Mouse (Mus musculus) embryonic facial prominence, embryonic 12.5 days (tissue): ENCODE results near the gene Acadl. TPM values are rescaled to one million over a fixed set of nuclear protein-coding genes. Genes with fewer than 3 reads are reported as not detected.

Experiments used
- ATAC-seq: fragments of 200-750 bp; cut with Nextera tagmentation; 2 replicates; pipeline ENCODE4 v1.8.0; 2017; ENCODE audit not compliant: insufficient number of reproducible peaks, insufficient read depth, low FRiP score, low TSS enrichment
- H3K27ac ChIP-seq: fragments of 300-500 bp; sonication (generic); 2 replicates; pipeline ENCODE4 v1.5.1; 2016; ENCODE audit warnings: mild to moderate bottlenecking
- H3K27me3 ChIP-seq: fragments of 300-500 bp; sonication (generic); 2 replicates; pipeline ENCODE4 v1.6.1; 2016; ENCODE audit warnings: mild to moderate bottlenecking, moderate library complexity
- H3K36me3 ChIP-seq: fragments of 300-500 bp; sonication (generic); 2 replicates; pipeline ENCODE4 v1.6.1; 2016; ENCODE audit warnings: mild to moderate bottlenecking
- H3K4me1 ChIP-seq: fragments of 300-500 bp; sonication (generic); 2 replicates; pipeline ENCODE4 v1.6.1; 2016
- H3K4me2 ChIP-seq: fragments of 300-500 bp; sonication (generic); replicated peaks from 2 replicates; pipeline ENCODE4 v1.6.1; 2016; ENCODE audit warnings: mild to moderate bottlenecking, moderate library complexity
- H3K4me3 ChIP-seq: fragments of 300-500 bp; sonication (generic); 2 replicates; pipeline ENCODE4 v1.5.1; 2016; ENCODE audit warnings: mild to moderate bottlenecking
- H3K9ac ChIP-seq: fragments of 300-500 bp; sonication (generic); 2 replicates; pipeline ENCODE4 v1.6.1; 2016; ENCODE audit warnings: mild to moderate bottlenecking, moderate library complexity
- H3K9me3 ChIP-seq: fragments of 300-500 bp; sonication (generic); 2 replicates; pipeline ENCODE4 v1.6.1; 2016; ENCODE audit warnings: mild to moderate bottlenecking, moderate library complexity
- WGBS: fragments of 180-500 bp; shearing (Covaris S2); methylation state at CpG from one replicate; pipeline ENCODE4 v1.1.7; 2016; 5-methylcytosine and 5-hydroxymethylcytosine counted together
- polyA plus RNA-seq: library from polyadenylated mRNA; unstranded; fragments of >200 nt; fragmentation: Nextera tagmentation; extraction: Ambion mirVana; gene quantifications from 2 replicates; pipeline ENCODE4 v1.2.1, GENCODE M21; 2016

Gene Acadl
- polyA plus RNA-seq, 1 experiment from 2014 or later, result 58.6 TPM

DNA sequence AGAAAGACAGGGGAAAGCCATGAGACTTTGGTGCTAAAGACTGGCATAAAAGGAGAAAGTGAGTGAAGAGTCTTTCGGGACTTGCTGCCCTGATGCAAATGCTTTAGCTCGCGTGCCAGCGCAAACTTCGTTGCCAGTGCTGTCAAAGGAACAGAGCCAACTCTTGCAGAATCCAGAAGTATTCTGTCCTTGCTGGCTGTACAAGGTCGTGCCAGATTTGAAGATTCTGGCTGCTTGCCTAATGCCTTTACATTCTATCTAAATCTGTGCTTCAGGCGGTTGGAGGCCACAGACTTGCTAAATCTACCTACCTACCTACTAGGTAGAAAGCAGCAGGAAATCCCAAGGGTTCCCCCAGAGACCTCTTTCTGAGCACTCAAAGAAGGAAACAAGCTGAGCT is 8.5 kb upstream of the Acadl start:
- Histone ChIP-seq H3K9me3 (no peaks in the 10 kb centered on the region), H3K4me2 (no peak overlapping the region), H3K4me3 (no peak overlapping the region), H3K4me1 (no peaks in the 10 kb centered on the region), H3K36me3 (no peaks in the 10 kb centered on the region), H3K9ac (no peak overlapping the region), H3K27me3 (no peaks in the 10 kb centered on the region), H3K27ac (no peak overlapping the region)
- no peak for ATAC-seq
- 76% methylated on average over 7 of the region's 7 CpGs for WGBS

DNA sequence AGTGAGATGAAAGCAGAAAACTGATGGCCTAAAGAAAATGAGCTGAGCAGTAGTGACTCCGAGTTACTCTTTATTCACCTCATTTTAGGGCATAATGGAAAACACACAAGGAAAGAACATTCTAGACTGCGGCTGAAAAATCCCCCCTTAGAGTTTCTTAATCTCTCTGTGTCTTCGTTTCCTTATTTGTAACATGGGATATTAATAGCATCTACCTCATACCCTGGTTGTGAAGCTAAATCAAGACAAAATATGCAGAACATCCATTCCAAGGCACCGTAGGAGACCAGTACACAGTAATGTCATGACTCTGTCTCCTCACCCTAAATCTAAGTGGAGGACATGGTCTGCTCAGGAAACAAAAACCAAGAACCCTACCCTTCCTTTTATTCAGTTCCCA is 2.6 kb upstream of the Acadl start:
- H3K27me3 ChIP-seq, result no peaks in the 10 kb centered on the region
- WGBS, result 83% methylated on average over 4 of the region's 4 CpGs
- H3K4me2 ChIP-seq, result no peak overlapping the region
- H3K9me3 ChIP-seq, result no peaks in the 10 kb centered on the region
- ATAC-seq, result no peak
- no peak overlapping the region for H3K9ac ChIP-seq
- H3K36me3 ChIP-seq, result no peaks in the 10 kb centered on the region
- H3K4me3 ChIP-seq, result no peak overlapping the region
- no peak overlapping the region for H3K27ac ChIP-seq
- no peaks in the 10 kb centered on the region for H3K4me1 ChIP-seq

- Histone ChIP-seq H3K27ac (no peak overlapping the region), H3K27me3 (no peaks in the 10 kb centered on the region), H3K4me1 (no peaks in the 10 kb centered on the region), H3K4me3 (peak overlapping the region; percentile 73; the same call in 1 of the 2 replicates), H3K9me3 (no peaks in the 10 kb centered on the region), H3K9ac (no peak overlapping the region), H3K4me2 (peak overlapping the region; percentile 68), H3K36me3 (no peaks in the 10 kb centered on the region)
- ATAC-seq, result no peak
- WGBS, result 11% methylated on average over 9 of the region's 9 CpGs
These were observed 841 bp upstream of the Acadl start for GRCm38 (mm10) chr1:66863741-66864495.

DNA sequence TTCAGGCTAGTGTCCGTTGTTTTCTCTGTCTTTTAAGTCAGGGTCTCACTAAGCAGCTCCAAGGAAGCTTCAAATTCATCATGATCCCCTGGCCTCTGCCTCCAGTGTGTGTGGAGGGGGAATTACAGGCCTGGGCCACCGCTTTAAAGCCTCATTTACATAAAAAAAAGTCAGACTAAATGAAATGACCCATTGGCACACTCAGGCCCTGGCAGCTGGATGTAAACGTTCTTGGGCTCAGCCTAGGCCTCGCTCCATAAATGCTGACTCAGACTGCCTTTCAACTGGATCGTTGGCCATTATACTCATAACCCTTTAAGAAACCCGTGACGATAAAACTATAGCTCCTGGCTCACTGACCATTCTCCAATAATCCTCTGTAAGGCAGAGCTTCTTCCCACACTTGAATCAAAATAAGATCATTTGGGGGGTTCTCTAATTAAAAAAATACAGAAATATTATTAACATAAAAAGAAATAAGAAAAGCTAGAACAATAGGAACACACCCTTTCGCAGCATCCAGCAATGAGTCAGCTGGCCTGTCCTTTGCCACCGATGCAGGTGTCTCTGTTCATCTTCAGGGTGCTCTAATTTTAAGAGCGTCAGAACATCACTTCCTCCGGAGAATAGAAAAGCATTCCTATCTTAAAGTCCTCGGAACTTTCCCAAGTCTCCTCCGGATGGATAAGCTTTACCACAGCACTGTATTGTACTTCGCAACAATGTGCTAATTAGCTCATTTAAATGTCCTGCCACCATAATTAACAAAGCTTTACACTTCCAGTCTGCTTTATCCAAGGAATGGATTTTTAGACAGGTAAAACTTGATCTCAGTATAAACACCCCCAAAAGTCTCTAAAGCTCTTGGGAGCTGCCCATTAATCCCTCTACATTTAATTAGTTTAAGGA is 1.1 kb downstream of the Acadl start:
- Histone ChIP-seq H3K36me3 (peaks cover 10% of the 10 kb centered on the region; the same call in 1 of the 2 replicates), H3K4me3 (peak overlapping the region; percentile 73), H3K27me3 (no peaks in the 10 kb centered on the region), H3K27ac (no peak overlapping the region), H3K9ac (peak overlapping the region; percentile 72), H3K4me2 (peak overlapping the region; percentile 68), H3K9me3 (no peaks in the 10 kb centered on the region), H3K4me1 (no peaks in the 10 kb centered on the region)
- 31% methylated on average over 14 of the region's 14 CpGs for WGBS
- ATAC-seq, result no peak

DNA sequence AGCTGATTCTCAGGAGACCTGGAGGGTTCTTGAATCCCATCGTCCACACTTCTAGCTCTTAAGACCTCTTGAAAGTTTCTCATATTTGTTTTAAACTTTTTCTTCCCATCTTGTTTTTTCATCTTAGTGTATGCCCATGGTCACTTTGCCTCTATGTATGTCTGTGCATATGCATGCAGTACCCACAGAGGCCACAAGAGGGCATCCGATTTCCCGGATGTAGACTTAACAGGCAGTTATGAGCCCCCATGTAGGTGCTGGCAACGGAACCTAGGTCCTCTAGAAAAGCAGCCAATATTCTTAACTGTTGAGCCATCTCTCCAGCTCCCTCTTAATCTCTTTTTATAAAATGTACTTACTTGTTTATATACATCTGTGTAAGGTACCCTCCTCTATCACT is 15.6 kb downstream of the Acadl start:
- Histone ChIP-seq H3K36me3 (peaks cover 27% of the 10 kb centered on the region), H3K9me3 (no peaks in the 10 kb centered on the region), H3K27ac (no peak overlapping the region), H3K9ac (no peak overlapping the region), H3K4me3 (no peak overlapping the region), H3K4me1 (no peaks in the 10 kb centered on the region), H3K4me2 (no peak overlapping the region), H3K27me3 (no peaks in the 10 kb centered on the region)
- WGBS, result 92% methylated on average over 4 of the region's 4 CpGs
- ATAC-seq, result no peak

DNA sequence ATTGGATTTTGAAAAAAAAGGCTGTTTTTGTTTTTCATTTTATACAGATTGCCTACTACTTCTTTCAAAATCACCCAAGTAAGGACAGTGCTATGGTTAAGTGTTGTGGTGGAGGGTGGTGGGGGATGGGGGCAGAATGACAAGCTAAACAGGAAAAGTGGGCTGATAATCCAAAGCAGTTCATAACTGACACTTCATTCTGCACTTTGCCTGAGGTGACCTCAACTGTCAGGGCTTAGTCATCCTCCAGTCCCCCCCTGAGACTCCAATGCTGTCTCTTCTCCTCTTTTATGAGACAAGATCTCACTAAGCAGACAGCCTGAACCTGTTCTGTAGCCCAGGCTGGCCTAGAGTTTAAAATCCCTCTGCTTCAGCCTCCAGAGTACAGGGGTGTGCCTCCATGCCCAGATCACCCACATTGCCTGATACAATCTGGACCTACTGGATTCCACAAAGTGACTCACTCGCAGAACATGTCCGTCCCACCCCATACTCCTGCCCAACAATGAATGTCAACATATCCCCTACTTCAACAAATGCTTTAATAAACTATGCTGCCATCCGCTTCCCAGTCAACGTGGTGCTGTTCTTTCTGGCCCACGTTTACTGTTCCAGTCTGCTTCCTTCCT is 17.3 kb downstream of the Acadl start:
- no peaks in the 10 kb centered on the region for H3K4me1 ChIP-seq
- H3K9me3 ChIP-seq, result no peaks in the 10 kb centered on the region
- ATAC-seq, result no peak
- H3K27ac ChIP-seq, result no peak overlapping the region
- H3K4me2 ChIP-seq, result no peak overlapping the region
- H3K9ac ChIP-seq, result no peak overlapping the region
- H3K36me3 ChIP-seq, result peaks cover 27% of the 10 kb centered on the region
- no peak overlapping the region for H3K4me3 ChIP-seq
- no peaks in the 10 kb centered on the region for H3K27me3 ChIP-seq
- 87% methylated on average over 5 of the region's 5 CpGs for WGBS

- Histone ChIP-seq H3K9me3 (no peaks in the 10 kb centered on the region), H3K4me1 (no peaks in the 10 kb centered on the region), H3K4me2 (no peak overlapping the region), H3K4me3 (no peak overlapping the region), H3K27ac (no peak overlapping the region), H3K36me3 (peaks cover 16% of the 10 kb centered on the region), H3K9ac (no peak overlapping the region), H3K27me3 (no peaks in the 10 kb centered on the region)
- WGBS, result 85% methylated on average over 10 of the region's 10 CpGs
- ATAC-seq, result no peak
These were observed 21.1 kb downstream of the Acadl start for GRCm38 (mm10) chr1:66841938-66842337.

DNA sequence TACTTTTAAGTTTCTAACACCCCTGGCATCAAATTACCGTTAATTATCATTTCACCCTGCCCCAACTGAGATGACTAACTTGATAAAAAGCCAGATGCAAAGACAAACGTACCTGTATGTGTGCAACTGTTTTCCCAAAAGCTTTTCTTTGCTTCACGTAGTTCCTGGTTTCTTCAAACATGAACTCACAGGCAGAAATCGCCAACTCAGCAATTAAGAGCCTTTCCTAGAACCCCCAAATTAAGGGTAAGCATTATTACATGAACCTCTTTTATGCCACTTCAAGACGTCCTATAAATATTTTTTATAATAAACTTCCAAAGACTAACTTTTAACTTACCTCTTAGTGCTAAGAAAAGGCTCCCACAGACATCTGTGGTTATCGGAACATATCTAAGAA is 21.6 kb downstream of the Acadl start:
- H3K36me3 ChIP-seq, result peaks cover 16% of the 10 kb centered on the region
- WGBS, result 74% methylated on average over 6 of the region's 6 CpGs

GRCm38 (mm10) chr1:66839755-66840438 is 23.2 kb downstream of the Acadl start:
- H3K27me3 ChIP-seq, result no peaks in the 10 kb centered on the region
- no peaks in the 10 kb centered on the region for H3K4me1 ChIP-seq
- no peak overlapping the region for H3K27ac ChIP-seq
- no peak overlapping the region for H3K9ac ChIP-seq
- H3K36me3 ChIP-seq, result peaks cover 11% of the 10 kb centered on the region; the same call in 1 of the 2 replicates
- H3K9me3 ChIP-seq, result no peaks in the 10 kb centered on the region
- 77% methylated on average over 7 of the region's 7 CpGs for WGBS
- no peak overlapping the region for H3K4me2 ChIP-seq
- H3K4me3 ChIP-seq, result no peak overlapping the region
- ATAC-seq, result no peak

More for the DNA sequence above, 21.6 kb downstream of the Acadl start:
- Histone ChIP-seq H3K27me3 (no peaks in the 10 kb centered on the region), H3K27ac (no peak overlapping the region), H3K9me3 (no peaks in the 10 kb centered on the region), H3K4me1 (no peaks in the 10 kb centered on the region), H3K4me2 (no peak overlapping the region), H3K9ac (no peak overlapping the region), H3K4me3 (no peak overlapping the region)
- no peak for ATAC-seq

GRCm38 (mm10) chr1:66839135-66839534 is 23.9 kb downstream of the Acadl start:
- Histone ChIP-seq H3K9me3 (no peaks in the 10 kb centered on the region), H3K36me3 (peaks cover 11% of the 10 kb centered on the region; the same call in 1 of the 2 replicates), H3K4me1 (no peaks in the 10 kb centered on the region), H3K4me2 (no peak overlapping the region), H3K27me3 (no peaks in the 10 kb centered on the region), H3K4me3 (no peak overlapping the region), H3K9ac (no peak overlapping the region), H3K27ac (no peak overlapping the region)
- 85% methylated on average over 1 of the region's 1 CpGs for WGBS
- no peak for ATAC-seq
